Mouse (Mus musculus): Measurements from ENCODE around the gene Creb3l1.

The Creb3l1 gene

DNA sequence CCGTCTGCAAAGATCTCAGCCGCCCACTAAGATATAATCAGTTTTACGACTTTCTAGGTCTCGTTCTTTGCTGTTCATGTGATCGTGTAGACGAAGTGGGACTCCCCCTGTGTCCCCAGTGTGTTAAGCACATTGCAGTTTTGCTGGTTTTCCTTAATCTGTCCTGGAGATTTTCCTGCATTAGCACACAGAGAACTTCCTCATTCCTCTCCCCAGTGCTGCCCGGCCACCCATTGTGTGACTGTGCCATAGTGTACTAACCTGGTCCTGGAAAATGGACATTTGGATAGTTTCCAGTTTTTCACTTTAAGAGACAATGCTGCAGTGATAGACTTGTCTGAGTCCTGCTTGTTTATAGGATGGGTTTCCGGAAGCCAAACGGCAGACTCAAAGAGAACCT is 10.0 kb upstream of the Creb3l1 start:
- no peak for DNase-seq (ENCODE audit: low read depth, low spot score)

DNA sequence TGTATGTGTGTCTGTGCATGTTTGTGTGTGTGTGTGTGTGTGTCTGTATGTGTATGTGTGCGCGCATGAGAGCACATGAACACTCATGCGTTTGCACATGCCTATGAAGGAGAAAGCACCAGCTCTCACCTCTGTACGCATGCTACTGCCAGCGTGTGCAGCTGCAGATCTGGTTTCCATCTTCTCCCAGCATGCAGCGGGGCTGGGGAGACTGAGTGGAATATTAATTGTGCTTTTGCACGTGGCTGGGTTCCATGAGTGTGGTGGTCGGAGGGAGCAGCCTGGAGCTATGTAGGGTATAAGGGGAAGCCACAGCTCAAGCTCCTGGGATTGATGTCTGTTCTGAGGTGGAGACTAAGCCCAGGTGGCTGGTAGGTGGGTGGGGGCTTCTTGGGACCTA is 6.3 kb upstream of the Creb3l1 start:
- DNase-seq (ENCODE audit: low read depth, low spot score) = no peak

DNA sequence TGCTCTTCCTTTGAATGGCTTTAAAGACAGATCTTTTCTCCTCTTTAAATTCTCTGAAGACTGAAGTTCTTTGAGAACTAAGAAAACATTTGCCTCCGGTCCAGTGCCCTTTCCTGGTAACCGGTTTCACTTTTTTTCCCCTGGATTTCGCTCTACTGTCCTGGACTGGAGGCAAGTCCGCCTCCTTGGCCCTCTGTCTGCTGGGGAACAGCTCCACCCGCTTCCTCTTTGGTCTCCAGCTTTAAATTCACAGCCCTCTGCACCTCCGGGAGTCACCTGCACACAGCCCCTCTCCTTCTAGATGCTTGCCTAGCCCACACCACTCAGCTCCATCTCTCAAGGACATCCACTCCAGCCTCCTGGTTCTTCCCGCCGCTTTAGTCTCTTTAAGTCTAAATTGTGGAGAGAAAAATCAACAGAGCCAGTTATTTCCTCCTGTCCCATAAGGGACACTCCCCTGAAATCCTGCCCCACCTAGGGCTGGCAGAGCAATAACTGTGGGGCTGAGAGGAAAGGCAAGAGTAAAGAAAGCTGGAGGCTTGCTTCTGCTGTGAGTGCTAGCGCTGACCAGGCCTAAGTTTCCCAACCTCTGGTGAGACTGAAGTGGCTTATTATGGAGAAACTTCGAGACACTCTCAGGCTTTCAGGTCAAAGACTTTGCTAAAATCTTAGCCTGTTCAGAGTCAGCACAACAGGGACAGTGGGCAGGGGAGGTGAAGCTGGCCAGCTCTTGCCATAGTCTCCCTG is 5.3 kb upstream of the Creb3l1 start:
- no peak for DNase-seq (ENCODE audit: low read depth, low spot score)

DNA sequence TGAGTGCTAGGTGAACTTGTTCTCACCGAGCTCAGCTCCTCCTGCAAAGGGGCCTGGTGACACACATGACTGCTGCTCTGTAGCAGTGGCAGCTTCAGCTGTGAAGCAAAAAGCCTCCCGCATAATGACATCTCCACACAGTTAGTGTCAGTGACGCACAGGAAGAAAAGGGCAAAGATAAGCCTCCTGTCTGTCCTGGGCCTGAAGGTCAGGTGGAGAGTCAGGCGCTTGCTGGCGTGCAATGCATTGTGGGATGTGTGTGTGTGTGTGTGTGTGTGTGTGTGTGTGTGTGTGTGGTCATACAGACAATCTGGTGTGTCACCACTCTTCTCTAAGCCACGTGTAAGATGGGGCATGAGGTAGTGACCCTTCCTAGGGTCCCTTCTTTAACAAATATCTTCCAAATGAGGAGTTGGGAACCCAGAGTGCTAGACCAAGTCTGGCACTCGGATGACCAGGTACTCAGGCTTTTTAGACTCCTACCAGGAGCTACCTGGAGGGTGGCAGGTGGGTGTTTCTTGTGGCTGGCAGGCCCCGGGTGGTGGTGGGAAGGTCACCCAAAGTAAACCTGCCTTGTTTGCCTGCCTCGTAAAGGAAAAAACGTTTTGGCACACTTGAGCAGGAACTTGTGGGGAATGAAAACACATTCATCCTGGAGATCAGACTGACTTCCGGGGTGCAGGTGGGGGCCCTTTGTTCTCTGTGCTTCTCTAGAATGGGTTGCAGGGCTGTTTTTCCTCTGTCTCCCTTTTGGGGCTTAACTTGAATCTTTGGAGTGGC is 3.7 kb upstream of the Creb3l1 start:
- DNase-seq (ENCODE audit: low read depth, low spot score) = no peak

DNA sequence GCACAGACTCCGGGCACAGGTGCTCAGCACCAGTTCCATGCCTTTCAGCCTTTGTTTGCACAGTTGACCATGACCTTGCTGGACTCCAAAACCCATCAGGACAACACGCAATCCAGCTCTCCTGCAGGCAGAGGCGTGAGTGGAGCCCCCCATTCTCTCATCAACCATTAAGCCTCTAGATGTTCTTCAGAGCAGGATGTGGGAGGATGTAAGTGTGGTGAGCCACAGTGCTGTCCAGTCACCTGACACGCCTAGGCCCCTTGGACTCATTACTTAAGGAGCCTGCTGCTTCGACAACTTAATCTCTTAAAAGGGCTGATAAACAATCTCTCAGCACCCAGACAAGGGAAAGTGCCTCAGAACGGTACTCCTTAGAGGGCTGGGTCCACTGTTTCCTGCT is 1.7 kb upstream of the Creb3l1 start:
- DNase-seq (ENCODE audit: low read depth, low spot score) = no peak

DNA sequence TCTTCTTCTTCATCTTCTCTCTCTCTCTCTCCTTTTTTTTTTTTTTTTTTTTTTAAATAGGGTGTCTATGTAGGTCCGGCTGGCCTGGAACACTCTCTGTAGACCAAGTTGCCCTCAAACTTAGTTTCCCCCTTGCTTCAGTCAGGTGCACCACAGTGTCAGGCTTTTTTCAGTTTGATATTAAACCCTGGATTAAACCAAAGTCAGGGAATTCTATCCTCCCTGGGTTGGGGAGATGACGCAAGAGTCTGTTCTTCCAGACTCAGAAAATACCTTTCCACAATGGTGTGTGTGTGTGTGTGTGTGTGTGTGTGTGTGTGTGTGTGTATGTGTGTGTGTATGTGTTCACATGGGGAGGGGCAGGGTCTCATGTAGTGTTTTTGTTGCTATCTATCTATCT is 900 bp upstream of the Creb3l1 start:
- DNase-seq (ENCODE audit: low read depth, low spot score) = no peak

DNA sequence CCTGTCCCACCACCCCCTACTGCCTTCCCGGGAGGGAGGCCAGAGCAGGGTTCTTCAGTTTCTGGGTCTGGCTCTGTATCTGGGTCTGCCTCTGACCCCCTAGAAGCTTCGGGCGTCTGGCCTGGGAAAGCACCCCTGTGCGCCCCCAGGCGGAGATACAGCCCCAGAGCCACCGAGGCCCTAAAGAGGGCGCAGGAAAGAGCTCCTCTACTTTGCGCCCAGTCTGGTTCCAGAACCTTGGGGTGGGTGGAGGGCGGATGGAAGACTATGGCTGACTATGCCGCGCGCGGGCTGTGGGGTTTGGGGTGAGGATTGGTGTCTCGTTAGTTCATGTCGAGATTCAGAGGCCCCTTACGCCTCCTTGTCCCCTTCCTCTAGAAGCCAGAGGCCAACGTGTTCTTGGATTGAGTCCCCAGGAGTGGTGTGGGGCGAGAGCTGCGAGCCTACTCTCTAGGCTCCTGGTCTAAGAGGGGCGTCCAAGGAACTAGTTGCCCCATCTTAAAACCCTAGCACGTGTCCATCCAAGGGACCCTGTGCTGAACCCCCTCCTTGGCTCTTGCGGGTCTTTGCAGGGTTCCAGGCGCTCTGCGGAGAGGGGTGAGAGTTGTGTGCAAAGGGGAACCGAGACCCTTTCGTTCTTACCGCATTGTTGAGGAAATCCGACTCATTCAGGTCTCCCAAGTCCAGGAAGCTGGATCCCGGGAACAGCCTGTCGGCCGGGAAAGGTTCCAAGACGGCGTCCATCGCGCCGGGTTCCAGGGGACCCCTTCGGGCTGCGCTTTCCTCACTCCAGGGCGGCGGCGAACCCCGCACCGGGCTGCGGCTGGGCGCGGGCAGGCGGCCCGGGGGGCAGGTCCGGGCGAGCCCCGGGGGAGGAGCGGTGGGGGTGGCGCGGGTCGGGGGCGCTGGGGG is 684 bp downstream of the Creb3l1 start:
- no peak for DNase-seq (ENCODE audit: low read depth, low spot score)

DNA sequence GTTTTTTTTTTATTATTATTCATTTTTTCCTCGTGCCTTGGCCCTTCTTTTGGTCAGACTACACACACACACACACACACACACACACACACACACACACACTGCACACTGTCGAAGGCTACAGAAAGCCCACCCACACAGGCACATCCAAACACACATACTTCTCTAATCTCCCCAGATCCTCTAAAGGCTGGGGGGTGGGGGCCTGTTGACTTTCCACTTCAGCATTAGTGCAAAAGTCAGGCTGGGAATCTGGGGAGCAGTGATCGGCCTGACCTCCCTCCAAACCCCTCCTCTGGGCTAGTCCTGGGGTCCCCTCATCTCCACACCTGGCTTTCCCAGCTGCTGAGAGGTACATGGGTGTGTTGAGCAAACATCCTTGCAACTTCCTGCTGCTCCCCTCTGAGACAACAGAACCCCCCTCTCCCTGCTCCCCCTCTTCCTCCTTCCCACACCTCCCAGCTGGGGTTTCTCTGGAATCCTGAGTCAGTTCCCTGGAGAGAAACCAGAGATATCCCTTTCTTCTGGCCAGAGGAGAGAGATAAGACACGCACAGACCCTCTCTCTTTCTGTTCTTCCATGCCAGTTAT is 3.5 kb downstream of the Creb3l1 start:
- DNase-seq (ENCODE audit: low read depth, low spot score) = no peak

DNA sequence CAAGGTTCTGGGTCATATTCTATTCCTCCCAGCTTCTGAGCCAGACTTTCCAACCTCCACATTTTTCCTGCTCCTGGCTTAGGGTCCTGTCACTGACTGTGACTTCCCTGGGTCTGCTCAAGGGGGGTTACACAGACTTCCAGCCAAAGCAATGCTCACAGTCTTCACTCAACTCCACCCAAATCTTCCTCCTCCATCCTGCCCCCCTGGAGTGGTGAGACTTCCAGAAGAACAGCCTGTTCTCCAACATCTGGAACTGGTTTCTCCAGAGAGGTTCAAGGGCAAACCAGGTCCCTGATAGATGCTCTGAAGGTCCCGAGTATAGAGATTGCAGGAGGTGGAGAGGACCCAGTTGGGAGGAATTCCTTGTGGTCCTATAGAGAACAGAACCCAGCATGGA is 6.9 kb downstream of the Creb3l1 start:
- DNase-seq (ENCODE audit: low read depth, low spot score) = no peak

DNA sequence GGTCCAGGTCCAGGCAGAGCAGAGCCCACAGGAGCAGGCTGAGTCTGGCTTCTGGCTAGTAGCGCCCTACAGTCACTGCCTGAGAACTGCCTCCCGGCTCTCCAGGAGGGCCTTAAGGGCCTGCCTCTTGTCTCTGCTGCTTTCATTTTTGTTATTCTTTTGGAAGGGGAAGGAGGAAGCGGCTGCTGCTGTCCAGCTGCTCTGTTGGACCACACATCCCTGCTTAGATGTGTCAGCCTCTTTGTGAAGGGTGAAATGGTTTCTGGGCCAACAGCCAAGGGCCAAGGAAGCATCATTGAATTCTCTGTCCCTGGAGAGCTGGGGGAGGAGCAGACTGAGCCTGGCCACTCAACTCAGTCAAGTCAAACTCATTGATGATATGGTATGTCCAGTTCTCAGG is 7.3 kb downstream of the Creb3l1 start:
- DNase-seq (ENCODE audit: low read depth, low spot score) = no peak

DNA sequence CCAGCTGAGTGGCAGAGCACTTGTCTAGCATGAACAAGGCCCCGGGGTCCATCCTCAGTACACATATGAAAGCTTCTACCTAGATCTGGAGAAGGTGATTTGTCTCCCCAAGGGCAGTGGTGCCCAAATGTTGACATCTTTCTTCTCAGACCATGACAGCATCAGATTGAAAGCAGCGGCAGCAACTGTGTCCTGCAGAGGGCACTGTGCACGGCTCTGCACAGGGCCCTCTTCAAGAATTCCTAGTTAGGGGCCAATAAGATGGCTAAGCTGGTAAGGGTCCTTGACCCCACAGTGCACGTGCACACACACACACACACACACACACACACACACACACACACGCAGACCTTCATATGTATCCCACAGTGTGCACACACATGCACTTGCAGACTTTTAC is 9.4 kb downstream of the Creb3l1 start:
- DNase-seq (ENCODE audit: low read depth, low spot score) = no peak

DNA sequence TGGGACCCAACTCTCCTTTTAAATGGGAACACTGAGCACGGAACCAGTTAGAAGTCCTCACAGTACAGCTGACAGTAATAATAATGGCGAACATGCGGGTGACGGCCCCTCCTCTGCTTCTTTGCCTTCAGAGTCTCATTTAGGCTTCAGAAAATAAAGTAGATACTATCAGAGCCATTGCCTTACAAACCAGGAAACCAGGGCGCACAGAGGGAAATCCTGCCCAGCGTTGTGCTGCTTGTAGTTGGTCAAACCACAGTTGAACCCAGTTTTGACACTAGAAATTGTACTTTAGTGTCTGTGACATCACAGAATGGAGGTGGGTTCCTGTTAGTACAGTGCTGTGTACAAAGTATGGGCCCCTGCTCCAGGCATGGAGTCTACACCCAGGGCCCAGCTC is 10.1 kb downstream of the Creb3l1 start:
- DNase-seq (ENCODE audit: low read depth, low spot score) = no peak

DNA sequence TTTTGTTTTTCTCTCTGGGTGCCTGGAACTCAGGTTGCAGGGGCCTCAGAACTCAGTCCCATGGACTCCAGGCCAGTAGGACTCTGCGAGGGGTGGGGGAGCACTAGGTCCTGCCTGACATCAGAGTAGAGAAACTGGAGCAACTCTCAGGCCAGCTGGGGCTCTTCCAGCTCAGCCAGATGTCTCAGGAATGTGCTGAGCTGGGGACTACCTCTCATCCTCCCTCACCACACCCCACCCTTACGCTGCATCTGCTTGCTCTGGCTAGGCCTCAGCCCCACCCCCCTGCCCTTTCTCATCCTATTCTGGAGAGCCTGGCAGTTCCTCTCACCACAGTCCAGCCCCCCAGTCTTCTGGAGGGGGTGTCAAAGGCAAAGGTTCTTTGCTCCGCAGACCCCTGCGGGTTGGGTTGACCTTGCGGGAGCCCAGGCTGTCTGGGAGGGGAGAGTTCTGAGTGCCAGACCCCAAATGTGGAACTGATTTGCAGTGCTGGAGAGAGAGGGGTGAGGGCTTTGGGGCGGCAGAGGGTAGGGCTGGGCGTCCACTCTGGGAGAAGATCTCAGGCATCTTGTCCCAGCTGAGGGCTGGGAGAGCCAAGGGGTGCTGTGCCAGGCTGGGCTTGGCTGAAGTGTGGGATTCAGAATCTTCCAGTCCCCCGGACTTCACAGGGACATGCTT is 11.4 kb downstream of the Creb3l1 start:
- no peak for DNase-seq (ENCODE audit: low read depth, low spot score)

DNA sequence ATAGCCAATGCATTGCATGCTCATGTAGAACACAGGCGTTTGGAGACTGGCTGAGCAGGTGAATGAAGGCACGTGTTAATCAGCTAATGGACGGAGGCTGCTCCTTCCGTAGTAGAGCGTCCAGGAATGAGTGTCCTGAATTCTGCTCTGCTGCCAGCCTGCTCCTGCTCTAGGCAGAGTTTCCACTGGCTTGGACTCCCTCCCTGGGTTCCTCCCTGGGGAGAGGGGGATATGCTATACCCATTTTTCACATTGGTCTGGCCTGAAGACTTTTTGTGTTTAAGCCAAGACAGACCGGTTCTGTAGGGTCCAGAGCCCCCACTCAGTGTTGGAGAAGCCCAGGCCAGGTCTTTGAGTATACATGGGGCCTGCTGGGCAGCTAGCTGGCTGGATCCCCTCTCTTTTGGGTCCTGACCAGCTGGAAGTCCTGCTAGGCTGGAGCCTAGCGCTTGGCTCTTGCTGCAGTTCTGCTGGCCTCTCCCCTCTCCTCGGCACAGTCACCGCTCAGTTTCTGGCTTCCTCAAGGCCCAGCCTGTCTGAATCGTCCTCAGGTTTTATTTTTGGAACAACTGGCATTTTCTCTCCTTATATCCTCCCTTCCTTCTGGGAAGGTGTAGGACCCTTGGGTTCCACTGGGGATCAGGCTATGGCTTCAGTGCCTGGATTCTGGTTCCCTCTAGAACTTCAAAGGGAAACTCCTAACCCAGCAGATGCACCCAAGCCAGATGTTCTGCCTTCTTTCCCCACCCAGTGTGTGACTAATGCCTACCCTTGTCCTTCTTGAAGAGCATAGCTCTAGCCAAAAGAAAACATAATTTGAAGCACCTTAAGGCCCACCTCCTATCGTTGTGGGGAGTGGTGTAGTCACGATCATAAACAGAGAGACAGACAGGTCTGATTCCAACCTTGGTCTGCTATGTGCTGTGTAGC is 12.6 kb downstream of the Creb3l1 start:
- DNase-seq (ENCODE audit: low read depth, low spot score) = no peak

DNA sequence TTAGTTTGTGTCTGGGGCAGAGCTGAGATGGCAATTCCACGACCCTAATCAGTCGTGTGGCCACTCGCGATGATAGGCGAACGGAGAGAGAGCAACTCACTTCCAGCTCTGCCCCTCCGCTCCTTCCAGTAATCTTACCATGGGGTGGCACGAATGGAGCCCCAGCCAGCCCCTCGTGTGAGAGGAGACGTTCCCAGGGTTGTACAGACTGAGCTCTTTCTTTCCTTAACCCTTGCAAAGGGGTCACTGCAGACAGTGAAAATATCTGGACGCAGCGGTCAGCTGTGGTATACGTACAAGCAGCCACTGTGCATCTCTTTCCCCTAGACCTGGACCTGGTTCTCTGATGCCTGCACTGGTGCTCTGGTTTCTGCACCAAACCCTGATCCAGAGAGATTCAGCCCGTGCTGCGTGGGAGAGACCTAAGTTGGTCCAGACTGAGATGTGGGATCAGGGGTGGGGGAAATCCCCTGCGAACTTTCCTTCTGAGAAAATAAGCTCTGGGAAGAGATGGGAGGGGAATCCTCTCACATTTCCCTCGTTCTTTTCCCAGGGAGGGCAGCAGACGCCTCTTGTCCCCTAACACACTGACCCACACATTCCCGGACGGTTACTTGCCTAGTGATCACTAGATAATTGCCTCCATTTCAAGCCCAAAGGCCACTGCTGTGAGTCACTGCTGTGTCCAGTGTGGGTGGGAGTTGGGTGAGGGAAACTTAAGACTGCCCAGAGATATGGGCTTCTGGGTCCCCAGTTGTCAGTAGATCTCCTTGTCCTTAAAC is 15.5 kb downstream of the Creb3l1 start:
- no peak for DNase-seq (ENCODE audit: low read depth, low spot score)

DNA sequence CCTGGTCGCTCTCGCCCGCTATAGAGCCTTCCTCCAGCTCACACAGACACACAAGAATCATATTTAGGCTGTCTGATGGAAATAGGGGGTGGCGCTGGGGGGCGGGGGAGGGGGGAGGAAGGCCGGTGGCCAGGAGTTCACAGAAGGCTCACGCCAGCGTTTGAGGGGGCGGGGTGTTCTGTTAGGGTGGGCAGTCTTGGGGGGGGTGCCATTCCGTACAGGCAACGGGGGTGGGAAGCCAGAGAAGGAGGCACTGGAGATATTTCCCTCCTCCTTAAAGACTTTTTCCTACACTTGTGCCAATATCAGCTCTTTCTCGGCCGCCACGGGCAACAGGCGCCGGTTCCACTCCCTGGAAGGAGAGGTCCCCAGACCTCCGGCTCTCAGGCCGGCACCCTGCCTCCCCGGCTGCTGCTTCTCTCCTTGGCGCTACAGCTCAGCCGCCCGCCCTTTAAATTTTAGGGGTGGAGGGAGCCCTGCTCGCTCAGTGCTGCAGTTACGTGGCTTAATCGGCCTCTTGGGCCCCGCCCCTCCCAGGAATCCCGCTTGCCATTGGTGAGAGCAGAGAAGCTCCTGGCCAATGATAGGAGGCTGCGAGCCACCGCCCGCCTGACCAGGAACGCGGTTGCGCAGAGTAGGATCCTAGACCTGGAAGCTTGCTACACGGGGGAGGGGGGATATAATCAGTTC is 16.2 kb downstream of the Creb3l1 start:
- DNase-seq (ENCODE audit: low read depth, low spot score) = peak; percentile 95

DNA sequence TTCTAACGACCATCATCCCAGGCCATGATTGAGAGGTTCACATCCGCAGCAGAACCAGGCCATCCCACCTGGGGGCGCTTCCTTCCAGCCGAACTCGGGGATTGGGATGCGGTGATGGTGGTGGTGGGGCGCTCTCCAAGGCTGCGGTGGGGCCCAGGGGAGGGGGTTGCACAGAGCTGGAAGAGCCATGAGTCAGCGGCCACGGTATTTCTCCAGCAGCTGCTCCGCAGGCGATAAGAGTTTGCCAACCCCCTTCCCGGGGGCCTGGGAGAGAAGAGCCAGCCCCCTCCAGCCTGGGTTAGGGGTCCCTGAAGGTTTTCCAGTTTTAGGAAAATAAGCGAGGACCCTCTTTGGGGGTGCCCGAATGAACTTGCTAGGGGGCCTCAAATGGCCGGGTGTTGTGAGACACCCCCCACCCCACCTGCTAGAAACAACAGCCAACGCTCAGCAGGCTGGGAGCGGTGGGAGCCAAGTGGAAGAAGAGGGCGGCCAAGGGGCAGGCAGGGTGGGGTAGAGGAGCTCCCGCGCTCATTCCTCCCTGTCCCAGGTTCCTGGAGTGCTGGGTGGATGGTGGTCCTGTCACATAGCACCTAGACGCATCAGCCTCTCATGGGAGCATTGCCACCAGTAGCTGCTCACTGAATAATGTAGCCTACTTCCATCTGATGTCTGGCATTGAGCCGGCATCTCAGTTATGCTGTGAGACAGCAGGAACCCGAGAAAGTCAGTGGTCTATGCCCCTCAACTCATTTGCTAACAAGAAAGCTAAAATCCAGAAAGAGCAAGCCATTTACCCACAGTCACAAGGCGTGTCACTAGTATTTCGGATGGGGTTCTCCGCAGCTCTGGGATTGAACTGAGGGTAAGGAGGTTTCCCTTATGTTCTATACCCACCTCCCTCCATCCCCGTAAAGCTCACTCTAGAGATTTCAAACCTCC is 17.1 kb downstream of the Creb3l1 start:
- no peak for DNase-seq (ENCODE audit: low read depth, low spot score)

DNA sequence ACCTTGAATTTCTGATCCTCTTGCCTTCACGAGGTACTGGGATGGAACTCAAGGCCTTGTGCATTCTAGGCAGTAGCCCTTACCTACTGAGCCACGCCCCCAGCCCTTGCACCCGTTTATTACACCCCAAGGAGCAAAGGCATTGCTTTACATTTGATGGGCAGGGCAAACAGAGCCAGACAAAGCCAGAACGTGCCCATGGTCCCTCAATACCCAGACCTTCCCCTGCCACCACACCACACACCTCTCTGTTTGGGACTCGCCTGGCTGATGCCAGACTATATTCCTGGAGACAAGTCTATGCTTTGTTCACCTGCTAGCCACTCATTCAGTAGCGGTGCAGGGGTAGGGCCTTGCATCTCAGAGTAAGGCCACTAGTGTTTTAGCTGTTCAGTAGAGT is 17.8 kb downstream of the Creb3l1 start:
- no peak for DNase-seq (ENCODE audit: low read depth, low spot score)
